Mouse (Mus musculus): ENCODE results near the gene Slx4.

DNA sequence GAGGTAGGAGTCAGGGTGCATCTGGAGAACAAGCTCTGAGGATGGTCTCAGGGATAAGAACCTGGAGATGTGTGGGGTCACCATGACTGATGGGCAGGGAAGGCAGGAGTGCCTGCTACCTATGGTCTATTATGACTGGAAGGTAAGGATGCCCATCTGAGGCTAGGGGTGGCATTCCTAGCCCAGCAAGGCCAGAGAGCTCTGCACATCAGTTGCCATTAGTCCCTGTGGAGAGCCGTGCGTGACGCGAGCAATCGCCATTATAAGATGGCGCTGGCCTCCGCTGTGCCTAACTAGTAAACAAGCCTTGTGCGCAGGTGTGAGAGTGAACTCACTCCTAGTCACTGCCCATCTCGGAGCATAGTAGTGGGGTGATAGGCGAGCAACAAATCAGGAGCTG is 26.9 kb upstream of the Slx4 start:
- TF ChIP-seq POLR2A (IDR thresholded peaks at IDR 0.05; ENCODE audit: low read depth, low read length) (no peak), CTCF (IDR thresholded peaks at IDR 0.05; ENCODE audit: extremely low read depth, insufficient read depth, insufficient read length, insufficient replicate concordance) (no peak)

Data from spleen, adult 2 months (tissue).